Mouse (Mus musculus): ENCODE measurements around the gene Rmnd1.

DNA sequence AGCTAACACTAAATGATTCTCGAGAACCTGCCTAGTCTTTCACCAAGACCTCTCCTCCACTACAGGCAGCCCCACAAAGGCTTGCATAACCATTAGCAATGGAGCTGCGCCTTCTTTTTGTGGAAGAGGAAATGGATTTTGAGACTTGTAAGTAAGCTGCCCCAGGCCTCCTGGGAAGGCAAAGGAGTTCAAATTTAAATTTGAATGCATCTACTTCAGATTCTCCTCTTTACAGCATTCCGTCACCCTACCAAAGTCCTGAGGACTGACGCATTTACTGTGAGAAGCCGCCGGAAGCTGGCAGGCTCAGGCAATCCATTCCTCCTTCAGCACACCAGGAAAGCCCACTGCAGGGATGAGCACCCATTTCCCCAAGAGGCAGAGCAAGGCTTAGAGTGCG is 56.9 kb downstream of the Rmnd1 start:
- TF ChIP-seq CTCF (IDR thresholded peaks at IDR 0.05; ENCODE audit: low read depth, low read length) (no peak), POLR2A (IDR thresholded peaks at IDR 0.05; ENCODE audit: borderline replicate concordance, low read depth, low read length) (no peak)
